Mouse (Mus musculus) embryo, embryonic 10.5 days (tissue): ENCODE measurements around the gene Memo1.

Experiments
- DNase-seq: peaks from one replicate; pipeline ENCODE4 v3.0.0-alpha.2; 2015; ENCODE audit warnings: low spot score

The Memo1 gene

DNA sequence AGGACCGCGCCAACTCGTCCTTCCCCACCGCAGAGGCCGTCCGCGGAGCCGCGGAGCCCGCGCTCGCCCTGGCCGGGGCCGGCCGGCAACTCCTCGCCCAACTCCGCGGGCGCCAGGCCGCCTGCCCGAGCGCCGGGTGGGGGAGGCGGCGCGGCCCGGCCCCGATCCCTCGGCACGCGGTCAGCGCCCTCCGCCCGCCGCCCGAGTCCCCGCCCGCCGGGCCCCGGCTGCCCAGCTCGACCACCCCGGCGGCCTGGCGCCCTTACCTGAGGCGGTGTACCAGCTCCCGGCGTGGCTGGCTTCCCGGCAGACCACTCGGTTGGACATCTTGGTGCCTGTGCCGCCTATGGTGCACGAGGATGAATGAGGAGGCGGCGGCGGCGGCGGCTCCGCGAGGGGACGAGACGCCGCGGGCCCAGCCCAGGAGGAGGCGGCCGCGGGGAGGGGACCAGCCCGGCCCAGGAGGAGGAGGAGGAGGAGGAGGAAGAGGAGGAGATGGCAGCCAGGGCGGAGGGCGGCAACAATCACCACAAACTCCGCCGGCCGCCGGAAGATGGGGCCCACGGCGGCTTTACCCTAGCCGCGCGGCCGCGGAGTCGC, 795 bp downstream of the Memo1 start:
- DNase-seq, result peak; percentile 80

- DNase-seq, result peak; percentile 61
Observed at GRCm38 (mm10) chr17:74293687-74294425, 1.5 kb downstream of the Memo1 start.

- DNase-seq, result no peak
Observed at GRCm38 (mm10) chr17:74291640-74292361, 3.5 kb downstream of the Memo1 start.

GRCm38 (mm10) chr17:74290869-74291268, 4.5 kb downstream of the Memo1 start:
- DNase-seq, result peak; percentile 29

DNA sequence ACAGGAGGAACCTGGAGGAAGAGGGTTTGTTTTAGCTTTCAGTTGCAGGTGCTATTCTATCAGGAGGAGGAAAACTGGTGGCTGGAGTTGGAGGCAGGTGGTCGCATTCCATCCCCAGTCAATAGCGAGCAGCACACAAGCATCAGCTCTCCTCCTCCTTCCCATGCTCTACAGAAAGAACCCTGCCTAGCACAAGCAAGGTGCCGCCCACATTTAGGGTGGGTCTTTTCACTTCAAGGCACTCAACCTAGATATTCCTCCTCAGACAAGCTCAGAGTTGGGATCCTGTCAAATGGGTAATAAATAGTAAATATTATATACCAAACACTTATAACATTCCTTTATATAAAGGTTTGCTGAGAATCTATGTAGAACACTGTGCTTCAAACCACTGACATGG, 5.1 kb downstream of the Memo1 start:
- no peak for DNase-seq

- DNase-seq, result no peak
Observed at GRCm38 (mm10) chr17:74288626-74289025, 6.7 kb downstream of the Memo1 start.

GRCm38 (mm10) chr17:74286140-74286730, 9.1 kb downstream of the Memo1 start:
- DNase-seq, result no peak

DNA sequence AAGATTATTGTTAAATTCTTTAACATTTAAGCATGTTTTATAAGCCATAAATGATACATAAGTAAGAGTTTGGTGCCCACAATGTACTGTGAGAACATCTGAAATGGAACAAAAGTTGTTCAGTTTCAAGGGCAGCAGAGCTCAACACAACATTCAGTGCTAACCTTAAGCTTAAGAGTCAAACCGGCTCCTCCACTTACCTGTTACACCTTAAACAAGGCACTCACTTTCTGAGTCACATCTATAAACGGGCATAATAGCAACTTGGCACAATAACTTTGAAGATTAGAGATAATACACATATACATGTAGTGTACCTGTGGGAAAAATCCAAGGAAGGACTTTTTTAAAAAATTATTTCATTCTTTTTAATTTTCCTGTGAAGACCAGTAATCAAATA, 9.6 kb downstream of the Memo1 start:
- no peak for DNase-seq

DNA sequence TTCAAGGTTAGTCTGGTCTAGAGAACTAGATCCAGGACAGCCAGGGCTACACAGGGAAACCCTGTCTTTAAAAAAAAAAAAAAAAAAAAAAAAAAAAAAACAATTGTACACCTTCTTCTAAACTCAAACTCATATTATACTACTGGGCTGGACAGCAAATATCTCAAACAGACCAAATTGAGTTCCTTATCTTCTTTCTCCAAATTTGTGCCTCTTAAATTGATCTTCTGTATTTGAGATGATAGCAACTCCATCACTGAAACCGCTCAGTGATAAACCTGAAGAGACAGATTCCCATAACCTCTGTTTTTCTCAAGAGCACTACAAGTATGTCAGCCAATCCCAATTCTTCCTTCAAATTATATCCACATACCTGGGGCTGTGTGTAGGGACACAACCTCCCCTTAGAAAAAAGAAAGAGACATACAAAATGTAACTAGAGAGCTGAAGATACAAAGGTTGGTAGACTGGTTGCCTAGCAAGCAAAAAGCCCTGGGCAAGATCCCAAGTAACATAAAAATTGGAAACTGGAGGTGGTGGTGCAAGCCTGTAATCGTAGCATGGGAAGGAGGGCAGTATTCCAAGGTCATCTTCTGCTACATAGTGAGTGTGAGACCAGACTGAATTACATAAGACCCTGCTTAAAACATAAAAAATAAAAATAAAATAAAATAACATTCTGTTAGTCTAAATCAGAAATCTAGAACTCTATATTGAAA, 10.8 kb downstream of the Memo1 start:
- no peak for DNase-seq

GRCm38 (mm10) chr17:74282024-74282423, 13.3 kb downstream of the Memo1 start:
- no peak for DNase-seq

GRCm38 (mm10) chr17:74278966-74279869, 16.1 kb downstream of the Memo1 start:
- DNase-seq, result no peak

- no peak for DNase-seq
Observed at GRCm38 (mm10) chr17:74274471-74274870, 20.9 kb downstream of the Memo1 start.

DNA sequence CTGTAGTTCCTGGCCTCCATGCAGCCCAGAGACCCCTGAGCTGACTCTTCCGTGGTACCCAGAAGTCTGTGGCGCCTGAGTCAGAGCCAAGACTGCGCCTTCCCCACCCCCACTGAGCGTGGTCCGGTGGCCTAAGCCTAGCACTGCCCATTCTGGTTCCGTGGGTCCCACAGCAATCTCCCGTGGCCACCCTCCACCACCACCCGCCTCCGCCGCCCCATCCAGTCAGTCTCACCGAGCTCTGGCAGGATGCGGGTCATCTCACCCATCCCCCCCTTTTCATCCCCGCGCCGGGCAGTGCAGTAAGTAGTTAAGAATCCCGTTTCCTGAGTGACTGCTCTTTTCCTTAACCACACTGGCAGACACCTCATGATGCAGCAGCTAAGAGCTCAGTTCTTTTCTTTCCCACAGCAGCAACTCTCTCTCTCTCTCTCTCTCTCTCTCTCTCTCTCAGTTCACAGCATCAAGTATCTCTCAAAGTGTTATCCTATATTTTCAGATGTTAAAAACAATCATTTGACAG, 22.6 kb downstream of the Memo1 start:
- DNase-seq, result no peak

DNA sequence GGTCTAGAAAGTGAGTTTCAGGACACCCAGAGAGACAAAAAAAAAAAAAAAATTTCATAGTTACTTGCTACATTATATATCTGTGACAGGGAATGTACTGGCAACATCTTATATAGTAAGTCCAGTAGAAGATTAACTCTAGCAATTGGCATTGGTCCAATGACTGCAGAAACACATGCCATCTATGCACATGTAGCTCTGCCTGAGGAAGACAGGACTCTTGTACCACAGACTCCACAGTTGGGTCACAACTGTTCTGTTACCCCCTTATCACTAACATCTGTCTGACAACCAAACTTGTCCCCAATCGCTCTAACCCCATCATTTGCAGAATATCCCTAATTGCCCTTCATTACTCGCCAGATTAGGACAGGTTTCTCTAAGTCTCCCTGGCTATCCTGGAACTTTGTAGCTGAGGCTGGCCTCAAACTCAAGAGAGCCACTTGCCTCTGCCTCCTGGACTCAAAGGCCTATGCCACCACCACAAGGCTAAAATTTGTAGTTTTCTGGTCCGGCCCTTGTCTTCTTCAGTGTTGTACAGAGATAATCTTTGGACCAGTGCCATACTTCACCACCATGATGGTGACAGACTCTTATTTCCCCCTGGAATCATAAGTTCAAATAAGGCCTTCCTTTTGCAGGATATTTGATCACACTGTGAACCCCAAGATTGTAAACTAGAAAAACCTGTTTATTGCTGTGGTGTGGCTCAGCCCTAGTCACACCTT, 23.6 kb downstream of the Memo1 start:
- DNase-seq, result no peak

DNA sequence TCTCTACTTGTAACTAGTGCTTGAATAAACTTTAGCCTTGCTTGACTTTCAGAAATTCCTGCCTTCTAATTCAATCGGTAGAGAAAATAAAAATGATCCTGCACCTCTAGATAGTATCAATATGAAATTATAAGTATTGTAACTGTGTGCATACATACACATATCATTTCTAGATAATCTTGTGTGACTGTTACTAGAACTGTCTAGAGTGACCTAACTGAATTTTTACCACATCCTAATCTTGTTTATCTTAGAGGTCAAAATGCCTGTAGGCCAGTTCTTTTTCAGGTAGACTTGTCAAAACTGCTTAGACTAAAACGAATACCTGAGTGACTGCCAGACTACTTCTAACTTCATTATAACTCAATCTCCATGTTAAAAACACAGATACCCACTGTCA, 25.1 kb downstream of the Memo1 start:
- no peak for DNase-seq

DNA sequence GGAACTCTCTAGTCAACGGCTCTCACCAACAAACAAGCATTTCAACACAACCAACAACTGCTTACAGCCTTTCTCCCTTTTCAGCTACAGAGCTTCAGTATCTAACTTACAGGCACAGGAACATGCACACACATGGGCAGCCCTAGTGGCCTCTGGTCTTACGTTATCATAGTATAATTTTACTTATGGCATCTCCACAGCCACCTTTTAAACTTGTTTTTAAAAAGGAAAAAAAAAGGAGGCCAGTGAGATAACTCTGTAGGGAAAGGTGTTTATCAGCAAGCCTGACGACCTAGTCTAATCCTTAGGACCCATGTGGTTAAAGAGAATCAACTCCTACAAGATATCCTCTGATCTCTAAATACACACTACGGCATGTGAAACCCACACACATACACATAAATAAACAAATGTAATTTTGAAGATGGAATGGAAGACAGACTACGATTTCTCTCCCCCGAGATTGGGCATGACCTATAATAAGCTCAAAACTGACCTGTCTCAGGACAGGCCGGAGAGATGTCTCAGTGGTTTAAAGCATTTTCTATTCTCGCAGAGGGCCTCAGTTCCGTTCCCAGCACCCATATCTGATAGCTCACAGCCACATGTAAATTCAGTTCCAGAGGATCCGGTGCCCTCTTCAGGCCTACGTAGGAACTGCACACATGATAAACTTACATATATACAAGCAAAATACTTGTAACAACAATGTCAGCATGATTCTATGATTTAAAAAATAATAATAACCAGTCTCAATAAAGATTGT, 27.7 kb downstream of the Memo1 start:
- no peak for DNase-seq

DNA sequence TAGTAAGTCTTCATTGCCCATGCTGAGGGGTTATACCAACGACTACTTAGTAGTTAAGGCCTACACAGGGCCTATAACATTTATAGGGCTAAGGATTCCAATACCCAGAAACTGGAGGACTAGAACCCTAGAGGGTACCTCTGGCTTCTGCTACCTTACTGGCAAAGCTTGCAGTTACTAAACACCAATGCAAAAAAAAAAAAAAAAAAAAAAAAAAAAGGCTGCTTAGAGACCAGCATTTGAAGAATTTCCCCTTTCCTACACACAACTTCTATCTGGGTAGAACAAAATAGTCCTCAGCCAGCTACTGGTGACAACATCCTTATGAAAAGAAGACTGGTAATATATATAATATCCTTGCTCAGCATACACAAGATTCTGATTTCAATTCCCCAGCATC, 29.7 kb downstream of the Memo1 start:
- no peak for DNase-seq

GRCm38 (mm10) chr17:74265156-74265505, 30.2 kb downstream of the Memo1 start:
- peak; percentile 24 for DNase-seq

- peak; percentile 28 for DNase-seq
Observed at GRCm38 (mm10) chr17:74264333-74265155, 30.8 kb downstream of the Memo1 start.
